Mouse (Mus musculus) lung, postnatal 25 days (tissue): ENCODE data around the gene Tbca.

Source experiments
- DNase-seq: peaks from one replicate; pipeline ENCODE4 v3.0.0; 2022; ENCODE audit warnings: low spot score

The Tbca gene

GRCm38 (mm10) chr13:94877991-94878745 is 89.5 kb downstream of the Tbca start:
- DNase-seq: no peak

GRCm38 (mm10) chr13:94881201-94881600 is 92.5 kb downstream of the Tbca start:
- DNase-seq: no peak

GRCm38 (mm10) chr13:94882221-94882620 is 93.5 kb downstream of the Tbca start:
- no peak for DNase-seq

- DNase-seq: no peak
Observed at GRCm38 (mm10) chr13:94882711-94883145, 94.0 kb downstream of the Tbca start.

- no peak for DNase-seq
Observed at GRCm38 (mm10) chr13:94883163-94883965, 94.7 kb downstream of the Tbca start.

- DNase-seq: no peak
Observed at GRCm38 (mm10) chr13:94883966-94884960, 95.6 kb downstream of the Tbca start.

GRCm38 (mm10) chr13:94885291-94886235 is 96.9 kb downstream of the Tbca start:
- DNase-seq: no peak
